Mouse (Mus musculus) forebrain, embryonic 10.5 days (tissue): ENCODE data around the gene Hnrnph1. TPM values are rescaled to one million over a fixed set of nuclear protein-coding genes. Genes with fewer than 3 reads are reported as not detected.

Experiments used
- DNase-seq: peaks from one replicate; pipeline ENCODE4 v3.0.0-alpha.2; 2017; ENCODE audit warnings: low spot score; ENCODE audit errors: extremely low spot score
- H3K27ac ChIP-seq: fragments of 300-500 bp; sonication (generic); 2 replicates; pipeline ENCODE4 v1.5.1; 2016; ENCODE audit warnings: mild to moderate bottlenecking
- H3K27me3 ChIP-seq: fragments of 300-500 bp; sonication (generic); 2 replicates; pipeline ENCODE4 v1.6.1; 2016; ENCODE audit warnings: mild to moderate bottlenecking; ENCODE audit not compliant: poor library complexity, severe bottlenecking
- H3K36me3 ChIP-seq: fragments of 300-500 bp; sonication (generic); replicated peaks from 2 replicates; pipeline ENCODE4 v1.6.1; 2016; ENCODE audit warnings: mild to moderate bottlenecking, moderate library complexity
- H3K4me1 ChIP-seq: fragments of 300-500 bp; sonication (generic); 2 replicates; pipeline ENCODE4 v1.6.1; 2016
- H3K4me3 ChIP-seq: fragments of 300-500 bp; sonication (generic); 2 replicates; pipeline ENCODE4 v1.5.1; 2016; ENCODE audit warnings: mild to moderate bottlenecking, moderate library complexity
- H3K9me3 ChIP-seq: fragments of 300-500 bp; sonication (generic); 2 replicates; pipeline ENCODE4 v1.6.1; 2016; ENCODE audit warnings: mild to moderate bottlenecking, moderate library complexity
- WGBS: fragments of 180-500 bp; shearing (Covaris S2); methylation state at CpG from one replicate; pipeline ENCODE4 v1.1.7; 2016; 5-methylcytosine and 5-hydroxymethylcytosine counted together
- polyA plus RNA-seq: library from polyadenylated mRNA; unstranded; fragments of >200 nt; fragmentation: Nextera tagmentation; extraction: Ambion mirVana; gene quantifications from 2 replicates; pipeline ENCODE4 v1.2.1, GENCODE M21; 2016

Gene Hnrnph1
- polyA plus RNA-seq, 1 experiment from 2014 or later, result 666 TPM

DNA sequence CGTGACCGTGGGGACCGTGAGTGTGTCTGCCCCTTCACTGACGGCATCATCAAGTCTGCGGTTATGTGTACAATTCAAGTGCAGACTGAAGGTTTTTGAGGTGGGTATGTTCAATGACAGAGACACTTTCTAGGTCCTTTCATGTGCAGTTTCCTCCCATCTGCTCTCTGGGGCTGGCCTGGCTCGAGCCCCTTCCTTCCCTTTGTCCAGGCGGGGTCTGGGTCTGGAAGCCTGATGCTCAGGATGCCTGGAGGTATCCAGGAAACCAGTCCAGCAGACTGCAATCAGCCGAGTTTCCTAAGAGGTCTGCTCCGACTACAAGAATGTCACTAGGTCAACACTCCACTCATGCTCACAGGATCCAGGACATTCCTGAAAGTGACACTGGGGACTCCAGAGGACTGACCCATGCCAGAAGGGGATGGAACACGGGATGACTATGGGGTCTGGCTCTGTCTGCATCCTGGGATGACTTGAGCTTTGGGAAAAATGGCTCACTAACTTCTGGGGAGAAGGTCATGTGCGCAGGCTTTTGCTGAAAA is 20.0 kb downstream of the Hnrnph1 start:
- 89% methylated on average over 11 of the region's 11 CpGs for WGBS
- DNase-seq, result no peak

GRCm38 (mm10) chr11:50397316-50397715 is 20.5 kb downstream of the Hnrnph1 start:
- no peak for DNase-seq
- H3K27me3 ChIP-seq, result no peaks in the 10 kb centered on the region
- H3K4me1 ChIP-seq, result no peaks in the 10 kb centered on the region
- 79% methylated on average over 9 of the region's 9 CpGs for WGBS
- no peaks in the 10 kb centered on the region for H3K9me3 ChIP-seq
- no peak overlapping the region for H3K27ac ChIP-seq
- no peak overlapping the region for H3K4me3 ChIP-seq
- peaks cover 90% of the 10 kb centered on the region for H3K36me3 ChIP-seq

More for the DNA sequence above, 20.0 kb downstream of the Hnrnph1 start:
- H3K27ac ChIP-seq, result no peak overlapping the region
- H3K36me3 ChIP-seq, result peaks cover 90% of the 10 kb centered on the region
- no peaks in the 10 kb centered on the region for H3K9me3 ChIP-seq
- H3K4me3 ChIP-seq, result no peak overlapping the region
- no peaks in the 10 kb centered on the region for H3K27me3 ChIP-seq
- H3K4me1 ChIP-seq, result no peaks in the 10 kb centered on the region

- no peak for DNase-seq
- Histone ChIP-seq H3K9me3 (no peaks in the 10 kb centered on the region), H3K27me3 (no peaks in the 10 kb centered on the region), H3K4me3 (no peak overlapping the region), H3K36me3 (peaks cover 91% of the 10 kb centered on the region), H3K27ac (no peak overlapping the region), H3K4me1 (no peaks in the 10 kb centered on the region)
- 91% methylated on average over 13 of the region's 13 CpGs for WGBS
Observed at GRCm38 (mm10) chr11:50398803-50399202, 22.0 kb downstream of the Hnrnph1 start.

DNA sequence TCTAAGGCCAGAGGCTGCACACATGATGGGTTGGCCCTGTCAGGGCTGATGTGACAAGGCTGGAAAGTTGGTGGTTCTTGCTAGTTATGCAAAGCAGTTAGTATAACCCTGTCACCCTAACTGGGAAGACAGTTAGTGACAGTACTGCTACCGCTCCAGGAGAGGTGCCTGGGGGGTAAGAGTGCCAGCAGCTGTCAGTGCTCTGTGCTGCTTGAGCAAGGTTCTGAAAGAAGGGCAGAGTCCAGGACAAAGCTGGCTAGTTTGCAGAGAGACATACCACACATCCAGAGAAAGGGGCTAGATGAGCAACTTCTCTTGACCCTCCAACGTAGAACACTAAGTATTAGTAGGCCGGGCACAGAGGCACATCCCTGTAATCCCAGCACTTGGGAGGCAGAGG is 25.7 kb downstream of the Hnrnph1 start:
- no peak overlapping the region for H3K27ac ChIP-seq
- peaks cover 88% of the 10 kb centered on the region for H3K36me3 ChIP-seq

GRCm38 (mm10) chr11:50403367-50404014 is 26.7 kb downstream of the Hnrnph1 start:
- Histone ChIP-seq H3K4me3 (no peak overlapping the region), H3K27ac (no peak overlapping the region), H3K36me3 (peaks cover 82% of the 10 kb centered on the region), H3K4me1 (no peaks in the 10 kb centered on the region), H3K9me3 (no peaks in the 10 kb centered on the region), H3K27me3 (no peaks in the 10 kb centered on the region)
- 85% methylated on average over 10 of the region's 10 CpGs for WGBS
- no peak for DNase-seq

More for the DNA sequence above, 25.7 kb downstream of the Hnrnph1 start:
- 93% methylated on average over 3 of the region's 3 CpGs for WGBS
- Histone ChIP-seq H3K4me3 (no peak overlapping the region), H3K4me1 (no peaks in the 10 kb centered on the region), H3K27me3 (no peaks in the 10 kb centered on the region), H3K9me3 (no peaks in the 10 kb centered on the region)
- no peak for DNase-seq

DNA sequence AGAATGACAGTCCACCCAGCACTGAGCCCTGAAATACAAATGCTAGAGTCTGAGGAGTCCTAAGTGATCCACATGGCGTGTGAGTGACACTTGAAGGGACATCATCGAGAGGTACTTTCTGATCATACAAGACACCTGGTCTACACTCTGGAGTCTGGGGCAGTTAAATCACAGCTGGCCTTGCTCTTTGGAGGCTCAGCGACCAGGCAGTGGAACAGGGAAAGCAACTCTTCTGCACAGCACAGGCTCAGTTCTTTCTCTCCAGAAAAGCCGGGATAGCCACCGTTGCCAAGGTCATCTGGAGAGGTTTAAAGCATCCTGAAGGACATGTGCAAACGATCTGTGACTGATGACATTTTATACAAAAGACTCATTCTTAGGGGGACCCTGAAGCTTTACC is 30.4 kb downstream of the Hnrnph1 start:
- no peak for DNase-seq
- Histone ChIP-seq H3K4me1 (no peaks in the 10 kb centered on the region), H3K36me3 (peaks cover 74% of the 10 kb centered on the region), H3K4me3 (no peak overlapping the region), H3K9me3 (no peaks in the 10 kb centered on the region), H3K27ac (no peak overlapping the region), H3K27me3 (no peaks in the 10 kb centered on the region)
- WGBS, result 76% methylated on average over 6 of the region's 6 CpGs

- peaks cover 66% of the 10 kb centered on the region for H3K36me3 ChIP-seq
- 94% methylated on average over 6 of the region's 6 CpGs for WGBS
Observed at GRCm38 (mm10) chr11:50415563-50416241, 38.9 kb downstream of the Hnrnph1 start.

DNA sequence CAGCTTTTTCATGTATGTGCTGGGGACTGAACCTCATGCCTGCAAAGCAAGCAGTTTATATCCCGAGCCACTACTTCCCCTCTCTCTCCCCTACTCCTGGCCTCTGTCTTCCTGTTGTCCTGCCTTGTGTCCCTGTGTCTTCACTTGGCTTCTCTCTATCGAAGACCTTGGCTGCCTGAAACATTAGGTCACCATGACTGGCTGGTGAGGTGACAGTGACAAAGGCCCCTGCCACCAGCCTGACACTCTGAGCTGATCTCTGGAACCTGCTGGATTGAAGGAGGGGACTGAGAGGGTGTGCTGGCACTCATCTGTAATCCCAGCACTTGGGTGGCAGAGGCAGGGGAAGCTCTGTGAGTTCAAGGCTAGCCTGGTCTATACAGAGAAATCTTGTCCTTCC is 41.1 kb downstream of the Hnrnph1 start:
- H3K4me3 ChIP-seq, result no peak overlapping the region
- no peaks in the 10 kb centered on the region for H3K27me3 ChIP-seq
- DNase-seq, result no peak
- no peak overlapping the region for H3K27ac ChIP-seq
- H3K4me1 ChIP-seq, result peaks cover 12% of the 10 kb centered on the region
- H3K9me3 ChIP-seq, result no peaks in the 10 kb centered on the region
- WGBS, result 87% methylated on average over 2 of the region's 2 CpGs
- H3K36me3 ChIP-seq, result peaks cover 53% of the 10 kb centered on the region

More at GRCm38 (mm10) chr11:50415563-50416241, 38.9 kb downstream of the Hnrnph1 start:
- DNase-seq, result no peak
- Histone ChIP-seq H3K9me3 (no peaks in the 10 kb centered on the region), H3K4me3 (no peak overlapping the region), H3K27ac (no peak overlapping the region), H3K4me1 (no peaks in the 10 kb centered on the region), H3K27me3 (no peaks in the 10 kb centered on the region)

DNA sequence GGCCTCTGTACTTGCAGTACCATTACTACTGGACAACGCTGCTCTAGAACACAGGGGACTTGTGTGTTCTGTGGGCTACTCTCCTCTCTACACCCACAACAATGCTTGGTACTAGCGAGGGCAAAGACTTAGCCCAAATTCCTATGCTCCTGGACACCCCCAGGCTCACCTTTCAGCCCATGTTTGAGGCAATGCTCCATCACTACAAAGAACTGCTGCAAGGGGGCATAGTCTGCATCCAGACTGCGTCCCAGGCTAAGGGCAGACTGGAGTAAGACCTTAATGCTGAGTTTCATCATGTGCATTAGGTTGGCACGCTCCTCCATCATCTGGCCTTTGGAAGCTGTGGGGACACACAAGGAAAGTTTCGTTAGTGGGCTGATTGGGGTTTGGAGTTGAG is 44.7 kb downstream of the Hnrnph1 start:
- H3K36me3 ChIP-seq, result peaks cover 25% of the 10 kb centered on the region
- no peaks in the 10 kb centered on the region for H3K27me3 ChIP-seq
- H3K9me3 ChIP-seq, result no peaks in the 10 kb centered on the region
- peak overlapping the region; percentile 56 for H3K4me3 ChIP-seq
- peak overlapping the region; percentile 81 for H3K27ac ChIP-seq
- peaks cover 12% of the 10 kb centered on the region for H3K4me1 ChIP-seq
- WGBS, result 46% methylated on average over 5 of the region's 5 CpGs
- no peak for DNase-seq

- Histone ChIP-seq H3K27ac (peak overlapping the region; percentile 81), H3K9me3 (no peaks in the 10 kb centered on the region), H3K27me3 (no peaks in the 10 kb centered on the region), H3K4me3 (peak overlapping the region; percentile 56), H3K4me1 (peaks cover 12% of the 10 kb centered on the region), H3K36me3 (peaks cover 18% of the 10 kb centered on the region)
- WGBS, result 25% methylated on average over 22 of the region's 22 CpGs
- DNase-seq, result peak; percentile 95
Observed at GRCm38 (mm10) chr11:50421934-50422780, 45.4 kb downstream of the Hnrnph1 start.

- peaks cover 22% of the 10 kb centered on the region for H3K4me1 ChIP-seq
- 94% methylated on average over 4 of the region's 4 CpGs for WGBS
- H3K27ac ChIP-seq, result no peak overlapping the region
- H3K36me3 ChIP-seq, result no peaks in the 10 kb centered on the region
- no peak for DNase-seq
- no peaks in the 10 kb centered on the region for H3K9me3 ChIP-seq
- no peak overlapping the region for H3K4me3 ChIP-seq
- no peaks in the 10 kb centered on the region; the same call in 1 of the 2 replicates for H3K27me3 ChIP-seq
Observed at GRCm38 (mm10) chr11:50426056-50426455, 49.3 kb downstream of the Hnrnph1 start.

DNA sequence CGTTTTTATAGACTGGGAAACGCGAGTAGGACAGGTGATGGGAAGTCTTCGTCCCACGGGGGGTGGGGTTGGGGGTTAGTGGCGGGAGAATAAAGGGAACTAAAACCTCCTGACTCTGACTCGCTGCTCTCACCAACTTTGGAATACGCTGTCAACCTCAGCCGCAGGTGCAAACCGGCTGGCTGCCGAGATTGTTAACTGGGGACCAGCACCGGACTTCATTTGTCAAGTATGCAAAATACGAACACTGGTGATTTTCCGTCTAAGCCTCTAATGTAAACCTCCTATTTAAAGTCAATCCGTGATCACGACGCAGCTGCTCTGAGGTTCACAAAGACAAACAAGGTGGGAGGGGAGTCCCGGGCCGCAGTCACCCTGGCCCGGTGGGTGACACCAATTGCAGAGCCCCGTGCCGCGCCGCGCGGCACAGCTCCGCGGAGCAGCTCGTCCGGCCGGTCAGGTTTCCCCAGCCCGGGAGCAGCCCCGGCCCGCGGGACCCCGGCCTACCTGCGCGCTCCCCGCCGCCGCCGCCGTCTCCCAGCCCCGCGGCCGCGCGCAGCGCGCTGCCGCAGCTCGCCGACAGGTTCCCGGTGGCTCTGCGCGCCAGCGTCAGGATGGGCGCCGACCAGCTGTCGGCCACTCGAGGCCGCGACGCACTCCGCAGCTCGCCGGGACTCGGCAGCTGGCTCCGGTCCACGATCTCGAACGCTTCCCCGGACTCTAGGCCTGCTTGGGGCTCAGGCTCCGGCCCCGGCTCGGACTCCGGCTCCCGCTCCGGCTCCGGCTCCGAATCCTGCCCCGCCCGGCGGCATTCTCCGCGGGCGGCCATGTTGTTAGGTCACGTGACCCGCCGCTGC is 53.7 kb downstream of the Hnrnph1 start, which contains the start of gene Rufy1:
TSS of gene Rufy1 (minus strand) at position 849 of the 857 bp plus-strand sequence.
- WGBS, result under 1% methylated on average over 90 of the region's 90 CpGs
- Histone ChIP-seq H3K9me3 (no peaks in the 10 kb centered on the region), H3K27ac (peak within 1 kb of the TSS; percentile 99), H3K4me3 (peak within 1 kb of the TSS; percentile 79), H3K27me3 (no peaks in the 10 kb centered on the region; the same call in 1 of the 2 replicates), H3K4me1 (peaks cover 19% of the 10 kb centered on the region), H3K36me3 (no peaks in the 10 kb centered on the region)
- peak; percentile 84 for DNase-seq
